Mouse (Mus musculus) cerebellum, postnatal 36 days (tissue): ENCODE measurements around the gene Galk2.

ENCODE experiments used
- DNase-seq, 2 experiments: peaks; one replicate each; pipeline ENCODE4 v3.0.0; 2021 to 2022; ENCODE audit warnings: mixed read lengths in 2 of 2

Gene Galk2

DNA sequence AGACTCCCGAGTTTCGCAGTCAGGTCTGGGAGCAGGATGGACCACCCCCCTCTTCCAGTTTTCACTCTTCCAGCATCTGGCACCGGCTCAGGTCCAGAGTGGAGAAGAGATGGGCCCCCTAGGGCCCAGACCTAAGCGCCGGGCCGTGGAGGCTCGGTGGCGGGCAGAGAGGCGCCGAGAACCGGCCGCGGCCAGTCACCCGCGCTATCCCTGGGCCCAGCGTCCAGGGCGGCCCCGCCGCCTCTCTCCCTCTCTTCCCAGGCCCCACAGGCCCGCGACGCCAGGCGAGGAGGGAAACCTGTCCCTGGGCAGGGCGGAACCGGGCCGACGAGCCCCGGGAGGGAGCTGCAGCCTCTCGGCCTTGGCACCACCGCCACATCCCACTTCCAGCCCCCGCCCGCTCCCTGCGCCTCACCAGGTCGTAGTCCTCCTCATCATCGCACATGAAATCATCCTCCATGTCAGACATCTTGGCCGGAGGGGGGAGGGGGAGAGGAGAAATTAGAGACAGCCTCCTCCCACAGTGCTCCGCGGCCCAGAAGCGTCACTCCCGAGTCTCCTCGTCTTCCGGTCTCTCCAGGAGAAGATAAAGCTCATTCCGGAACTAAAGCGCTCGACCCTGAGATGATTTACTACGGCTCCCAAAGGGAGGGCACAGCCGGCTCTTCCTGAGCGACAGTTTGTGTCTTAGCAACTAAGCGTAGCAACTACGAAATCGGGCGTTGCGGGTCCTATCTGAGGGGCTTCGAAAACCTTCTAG lies at the start of gene Galk2, which contains the start of gene Cops2:
Galk2 (plus strand) TSS at position 589 of the 760 bp plus-strand sequence.
Cops2 (minus strand) TSS at position 619 of the 760 bp plus-strand sequence.
- DNase-seq, result peak; percentile 93 to 94

DNA sequence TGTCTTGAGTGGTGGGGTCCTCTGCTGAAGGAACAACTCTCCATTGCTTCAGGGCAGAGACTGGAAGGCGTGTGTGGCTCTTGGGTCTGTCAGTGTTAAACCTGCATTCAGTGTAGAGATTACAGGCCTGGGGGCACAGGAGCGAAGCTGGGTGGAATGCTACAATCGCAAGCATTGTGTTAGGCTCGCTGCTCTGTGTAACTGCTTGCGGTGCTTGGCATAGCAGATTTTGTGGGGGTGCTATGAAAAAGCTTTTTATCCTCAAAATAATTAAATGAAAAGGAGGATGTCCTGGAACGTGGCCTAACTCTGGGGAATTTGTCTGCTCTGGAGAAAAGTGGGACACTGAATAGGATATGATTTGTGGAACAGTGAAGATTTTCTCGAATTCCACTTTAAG lies 49.4 kb upstream of the Galk2 start:
- DNase-seq, result no peak

DNA sequence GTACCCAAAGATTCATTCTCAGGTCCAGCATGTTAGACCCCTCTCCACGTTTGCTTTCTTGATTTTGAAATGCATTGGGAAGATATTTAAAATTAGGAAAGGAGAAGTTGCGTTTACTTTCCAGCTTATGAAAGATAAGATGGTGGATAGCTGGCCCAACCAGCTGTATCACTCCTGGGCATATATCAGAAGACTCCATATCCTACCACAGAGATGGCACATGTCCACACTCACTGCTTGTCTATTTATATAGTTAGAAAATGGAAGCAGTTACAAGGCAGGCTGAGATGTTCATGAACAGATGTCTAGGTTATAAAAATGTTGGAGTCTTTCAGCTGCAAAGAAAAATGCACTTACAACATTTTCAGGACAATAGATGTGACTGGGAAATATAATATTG lies 47.6 kb upstream of the Galk2 start:
- no peak for DNase-seq

DNA sequence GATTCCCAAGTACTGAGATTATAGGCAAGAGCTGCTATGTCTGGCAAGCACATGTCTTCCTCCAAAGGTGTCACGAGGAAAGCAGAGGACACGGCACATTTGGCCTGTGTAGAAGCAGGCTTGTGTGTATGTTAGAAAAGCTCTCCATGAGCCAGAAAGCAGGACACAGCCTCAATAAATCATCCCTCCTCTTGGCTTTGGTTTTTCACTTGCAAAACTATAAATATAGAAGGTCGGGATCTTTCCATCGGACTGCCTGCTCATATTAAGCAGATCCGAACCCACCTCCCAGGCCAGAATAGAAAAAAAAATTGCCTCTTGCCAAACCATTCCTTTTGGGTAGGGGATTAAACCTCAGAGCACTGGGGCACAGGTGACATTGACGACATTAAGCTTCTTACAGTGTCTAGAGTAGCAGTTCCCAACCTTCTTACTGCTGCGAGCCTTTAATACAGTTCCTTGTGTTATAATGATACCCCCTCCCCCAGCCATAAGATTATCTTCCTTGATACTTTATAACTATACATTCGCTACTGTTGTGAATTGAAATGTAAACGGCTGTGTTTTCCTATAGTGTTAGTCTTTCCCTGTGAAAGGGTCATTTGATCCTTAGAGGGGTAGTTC lies 44.8 kb upstream of the Galk2 start:
- no peak for DNase-seq

DNA sequence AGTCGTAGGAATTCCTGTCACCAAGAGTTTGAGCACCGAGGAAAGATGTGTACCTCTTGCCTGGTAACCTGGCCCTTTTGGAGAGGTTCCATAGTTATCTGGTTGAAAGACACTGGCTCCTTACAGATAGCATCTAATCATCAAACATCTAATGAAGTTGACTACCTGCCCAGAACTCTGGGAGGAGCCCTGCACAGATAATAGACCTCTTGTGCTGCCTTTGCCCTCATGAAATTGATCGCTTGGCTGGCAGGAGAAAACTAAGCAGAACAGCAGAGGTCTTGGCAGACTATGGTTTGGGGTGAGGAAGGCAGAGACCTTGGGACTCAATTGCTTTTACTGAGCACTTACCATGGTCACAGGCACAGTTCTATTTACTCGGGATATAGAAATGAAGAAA lies 38.5 kb upstream of the Galk2 start:
- no peak for DNase-seq

DNA sequence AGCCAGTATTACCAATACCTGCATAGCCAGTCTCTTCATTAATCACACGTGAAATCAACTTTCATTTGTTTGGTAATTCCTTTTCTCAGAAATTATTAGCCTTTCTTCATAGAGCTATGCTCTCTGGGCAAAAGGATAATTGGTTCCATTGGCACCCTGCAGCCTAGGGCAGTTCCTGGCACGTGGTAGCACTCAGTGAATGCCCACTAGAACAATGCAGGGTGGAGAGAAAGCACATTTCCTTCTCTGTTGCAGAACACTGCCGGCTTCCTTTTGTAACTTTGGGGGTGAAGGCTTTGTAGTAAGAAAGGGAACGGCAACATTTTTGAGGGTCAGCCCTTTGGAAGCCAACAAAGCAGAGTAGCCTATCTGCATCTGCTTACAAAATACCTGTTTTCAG lies 32.7 kb upstream of the Galk2 start:
- no peak for DNase-seq

DNA sequence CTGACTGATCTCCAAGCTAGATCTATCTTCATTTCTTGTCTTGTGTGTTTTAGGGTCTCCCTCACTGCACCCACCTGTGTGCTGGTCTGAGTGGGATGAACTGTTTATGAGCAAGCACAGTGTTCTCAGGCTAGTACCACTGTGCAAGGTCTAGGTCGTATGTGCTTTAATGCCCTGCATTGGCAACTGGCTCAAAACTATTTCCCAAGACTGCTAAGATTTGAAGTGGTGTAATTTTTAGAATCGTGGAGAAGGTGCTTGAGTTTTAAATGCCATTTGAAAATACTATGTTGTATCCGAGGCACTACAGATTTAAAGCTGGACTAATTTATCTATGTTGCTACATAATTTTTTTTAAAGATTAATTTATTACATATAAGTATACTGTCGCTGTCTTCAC lies 31.0 kb upstream of the Galk2 start:
- DNase-seq, result no peak

DNA sequence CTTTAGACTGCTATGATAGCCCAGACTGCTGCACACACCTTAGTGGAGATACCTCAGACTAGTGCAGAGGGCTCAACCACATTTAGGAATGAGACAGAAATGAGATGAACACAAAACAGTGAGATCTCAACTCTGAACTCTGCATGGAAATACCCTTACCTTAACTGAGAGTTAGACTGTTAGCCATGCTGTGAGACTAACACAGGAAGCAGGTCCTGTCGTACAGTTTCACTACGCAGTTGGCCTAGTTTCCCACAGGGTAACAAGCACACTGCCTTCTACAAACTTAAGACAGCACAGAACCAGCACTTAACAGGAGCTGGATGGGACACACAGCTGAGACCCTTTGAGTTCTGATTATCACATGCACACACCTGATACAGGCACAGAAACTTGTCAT lies 29.0 kb upstream of the Galk2 start:
- DNase-seq, result no peak

DNA sequence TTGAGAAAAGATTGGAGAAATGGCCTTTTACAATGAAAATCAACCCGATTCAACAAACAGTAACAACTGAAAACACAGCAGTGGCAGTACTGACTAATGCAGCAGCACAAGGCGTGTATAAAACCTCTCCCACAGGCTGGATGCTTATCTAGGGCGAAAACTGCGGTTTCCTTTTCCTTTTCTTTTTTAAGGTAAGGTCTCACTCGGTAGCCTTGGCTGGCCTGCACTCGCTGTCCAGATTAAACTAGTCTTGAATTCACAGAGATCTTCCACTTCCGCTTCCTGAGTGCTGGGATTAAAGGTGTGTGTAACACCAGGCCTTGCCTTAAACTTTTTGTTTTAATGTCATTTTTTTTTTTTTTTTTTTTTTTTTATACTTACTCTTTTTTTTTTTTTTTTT lies 20.8 kb upstream of the Galk2 start:
- DNase-seq, result no peak

DNA sequence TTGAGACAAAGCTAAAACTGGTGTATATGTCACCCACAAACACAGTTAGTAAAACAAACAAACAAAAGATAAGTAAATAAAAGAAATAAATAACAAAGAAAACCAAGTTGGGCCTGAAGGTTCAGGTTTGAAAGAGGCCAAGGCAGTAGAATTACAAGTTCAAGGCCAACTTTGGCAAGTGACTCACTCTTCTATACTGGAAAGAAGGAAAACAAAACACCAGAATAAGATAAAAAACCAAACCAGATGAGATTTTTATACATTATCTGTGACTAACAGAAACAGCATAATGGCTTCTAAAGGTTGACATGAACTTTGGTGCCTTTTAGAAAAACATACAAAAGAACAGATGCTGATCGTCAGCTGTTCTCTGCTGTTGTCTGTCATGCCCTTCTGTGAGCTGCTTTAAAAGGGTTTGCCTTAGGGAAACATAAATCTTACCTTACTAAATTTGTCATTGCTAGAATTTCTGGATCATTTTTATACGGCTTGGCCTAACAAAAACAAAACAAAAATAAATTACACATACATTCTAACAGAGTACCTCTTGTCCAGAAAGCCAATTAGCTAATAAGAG lies 20.1 kb upstream of the Galk2 start:
- no peak for DNase-seq

DNA sequence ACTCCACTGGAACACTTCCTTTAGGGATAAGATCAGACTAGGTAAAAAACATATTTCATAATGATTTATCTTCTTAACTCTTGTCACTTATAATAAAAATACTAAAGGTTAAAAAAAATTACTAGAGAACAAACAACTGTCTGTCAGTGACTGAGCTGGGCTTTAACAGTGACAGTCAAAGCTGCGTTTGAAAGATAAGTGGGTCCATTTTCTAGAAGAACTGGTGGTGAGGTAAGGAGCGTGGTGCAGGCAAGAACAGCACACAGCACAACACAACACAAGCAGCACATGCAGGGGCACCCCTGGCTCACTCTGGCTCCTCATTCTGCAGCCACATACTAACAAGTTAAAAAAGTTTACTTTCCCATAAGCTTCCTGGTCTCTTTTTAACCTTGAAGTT lies 7.7 kb upstream of the Galk2 start:
- DNase-seq, result no peak

DNA sequence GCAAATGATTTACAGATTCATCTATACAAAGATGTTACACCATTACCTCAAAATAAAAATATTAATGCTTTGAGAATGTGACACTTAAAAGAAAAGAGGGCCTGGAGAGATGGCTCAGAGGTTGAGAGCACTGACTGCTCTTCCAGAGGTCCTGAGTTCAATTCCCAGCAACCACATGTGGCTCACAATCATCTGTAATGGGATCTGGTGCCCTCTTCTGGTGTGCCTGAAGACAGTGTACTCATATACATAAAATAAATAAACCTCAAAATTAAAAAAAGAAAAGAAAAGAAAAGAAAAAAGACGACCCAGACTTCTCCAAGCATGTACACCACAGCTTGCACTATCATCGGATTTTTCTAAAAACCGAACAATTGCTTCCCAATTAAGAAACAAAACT lies 1.2 kb upstream of the Galk2 start:
- DNase-seq, result no peak

DNA sequence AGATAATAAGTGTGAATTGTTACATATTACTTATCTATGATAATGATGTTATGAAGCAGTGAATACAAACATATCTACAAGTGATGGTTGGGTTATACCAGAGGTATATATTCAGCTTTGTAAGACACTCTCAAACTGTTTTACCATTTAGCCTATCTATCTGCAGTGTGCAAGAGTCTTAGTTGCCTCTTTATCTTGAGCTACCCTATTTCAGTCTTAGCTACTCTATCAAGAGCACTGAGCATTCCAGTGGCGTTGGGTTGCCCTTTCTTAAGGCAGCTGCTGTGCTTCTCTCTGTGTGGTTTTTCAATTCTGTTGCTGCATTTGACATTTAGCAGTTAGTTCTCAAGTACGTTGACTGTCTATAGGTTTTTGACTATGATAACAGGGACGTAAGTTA lies 4.9 kb downstream of the Galk2 start:
- no peak for DNase-seq

DNA sequence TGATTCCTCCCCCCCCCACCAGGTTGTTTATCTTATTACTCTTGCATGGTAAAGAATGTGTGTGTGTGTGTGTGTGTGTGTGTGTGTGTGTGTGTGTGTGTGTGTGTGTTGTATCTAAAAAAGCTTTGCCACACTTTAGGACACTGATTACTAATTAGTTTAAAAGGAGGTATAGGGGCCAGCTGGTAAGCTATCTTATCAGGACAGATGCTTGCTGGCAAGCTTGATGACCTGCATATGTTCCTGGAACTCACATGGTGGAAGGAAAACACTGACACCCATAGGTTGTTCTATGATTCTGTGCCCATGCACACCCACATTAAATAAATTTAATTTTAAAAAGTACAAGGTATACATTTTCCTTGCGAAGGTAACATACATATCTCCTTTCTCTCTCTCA lies 5.6 kb downstream of the Galk2 start:
- no peak for DNase-seq

DNA sequence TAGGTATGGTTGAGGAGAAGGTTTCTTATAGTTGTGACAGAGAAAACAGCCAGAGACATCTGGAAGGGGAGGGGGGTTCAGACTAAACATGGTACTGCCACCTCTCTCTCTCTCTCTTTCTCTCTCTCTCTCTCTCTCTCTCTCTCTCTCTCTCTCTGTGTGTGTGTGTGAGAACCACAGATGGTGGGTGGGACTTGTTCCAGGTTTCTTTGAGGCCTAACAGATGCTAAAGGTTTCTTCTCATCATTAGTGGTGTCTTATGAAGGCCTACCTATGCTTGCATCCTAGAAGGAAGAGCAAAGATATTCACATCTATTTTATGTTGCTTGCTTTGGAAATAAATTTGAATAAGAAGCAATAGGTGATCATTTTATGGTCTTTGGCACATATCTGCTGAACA lies 6.7 kb downstream of the Galk2 start:
- no peak for DNase-seq

DNA sequence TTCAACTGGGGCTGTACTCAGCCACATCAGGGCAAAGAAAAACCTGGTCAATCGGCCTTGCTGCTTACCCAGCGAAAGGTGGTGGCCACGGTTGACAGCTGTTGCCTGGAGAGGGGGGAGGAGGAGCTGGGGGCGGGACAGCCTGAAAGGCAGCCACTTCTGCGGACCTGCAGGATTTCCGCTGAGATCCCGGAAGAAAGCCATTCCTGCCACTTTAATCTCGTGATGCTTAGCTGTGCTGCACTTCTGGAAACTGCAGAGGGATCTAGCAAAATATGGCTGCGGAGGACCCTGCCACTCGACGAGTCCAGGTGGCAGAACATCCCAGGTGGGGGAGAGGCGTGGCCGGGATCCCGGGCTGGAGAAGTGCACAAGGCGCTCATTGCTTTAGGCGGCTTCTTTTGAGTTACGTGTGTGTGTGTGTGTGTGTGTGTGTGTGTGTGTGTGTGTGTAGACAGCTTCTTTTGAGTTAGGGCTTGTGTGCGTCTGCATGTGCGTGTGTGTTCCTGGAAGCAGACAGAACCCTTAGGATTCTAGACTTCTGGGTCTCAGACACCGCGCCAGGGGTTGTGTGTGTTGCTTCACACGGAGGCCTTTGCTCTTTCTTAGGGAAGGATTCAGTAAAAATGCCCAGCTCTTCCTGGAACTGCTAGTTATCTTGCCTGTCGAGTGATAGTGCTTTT lies 7.3 kb downstream of the Galk2 start:
- DNase-seq, result peak; percentile 40 to 48

DNA sequence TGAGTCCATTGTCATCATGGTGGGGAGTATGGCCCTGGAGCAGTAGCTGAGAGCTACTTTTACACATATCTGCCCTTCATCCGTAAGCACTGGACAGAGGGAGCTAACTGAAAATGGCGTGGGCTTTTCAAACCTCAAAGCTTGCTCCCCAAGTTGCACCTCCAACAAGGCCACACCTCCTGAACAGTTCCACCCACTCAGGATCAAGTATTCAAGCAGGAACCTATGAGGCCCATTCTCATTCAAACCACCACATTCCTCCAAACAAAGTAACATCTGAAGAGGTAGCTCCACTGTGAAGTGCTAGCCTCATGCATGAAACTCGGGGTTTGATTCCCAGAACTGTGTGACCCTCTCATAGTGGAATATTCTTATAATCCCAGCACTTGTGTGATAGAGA lies 9.4 kb downstream of the Galk2 start:
- DNase-seq, result no peak

DNA sequence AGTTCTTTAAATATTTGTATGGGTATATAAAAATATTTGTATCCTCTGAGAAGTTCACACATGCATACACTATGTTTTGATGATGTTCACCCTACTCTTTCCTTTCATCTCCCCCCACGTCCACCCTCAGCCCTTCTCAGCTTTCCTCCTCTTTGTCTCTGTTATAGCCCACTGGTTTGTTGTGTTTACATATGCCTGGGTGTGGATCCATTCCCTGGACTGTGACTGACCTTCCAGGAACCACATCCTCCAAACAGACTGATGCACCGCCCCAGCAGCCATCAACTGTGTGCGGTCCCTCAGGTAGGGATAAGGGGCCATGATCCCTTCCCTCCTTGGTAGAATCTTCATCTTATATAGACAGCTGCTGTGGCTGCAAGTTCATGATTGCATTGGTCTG lies 11.2 kb downstream of the Galk2 start:
- no peak for DNase-seq

DNA sequence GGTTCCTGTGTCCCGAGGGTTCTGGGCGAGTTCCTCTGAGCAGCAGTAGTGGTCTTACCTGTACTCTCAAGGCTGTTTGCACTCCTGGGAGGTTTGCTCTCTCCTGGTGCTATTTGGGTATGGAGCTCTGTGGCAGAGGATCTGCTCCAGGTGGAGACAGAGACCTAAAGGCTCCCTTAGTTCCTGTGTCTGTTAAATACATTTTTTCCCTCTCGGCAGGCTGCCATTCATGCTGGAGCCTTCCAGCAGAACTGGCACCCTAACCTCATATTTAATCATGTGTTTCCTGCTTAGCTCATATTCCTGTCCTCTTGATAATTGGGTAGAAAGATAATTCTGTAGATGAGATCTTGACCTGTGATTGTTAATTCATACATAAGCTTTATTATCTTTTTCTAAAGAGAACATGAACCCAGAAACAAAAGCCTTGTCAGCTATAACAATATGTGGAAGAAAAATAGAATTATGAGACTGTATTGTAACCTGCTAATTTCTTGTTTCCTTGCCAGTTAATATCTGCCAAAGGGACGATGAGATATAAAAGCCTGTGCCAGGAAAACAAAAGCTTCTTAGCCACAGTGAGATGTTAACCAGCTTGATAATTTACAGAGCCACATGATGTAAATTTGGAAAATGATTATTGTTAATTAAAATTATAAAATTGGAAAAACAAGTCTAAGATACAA lies 27.1 kb downstream of the Galk2 start:
- DNase-seq, result peak; percentile 52 to 62

DNA sequence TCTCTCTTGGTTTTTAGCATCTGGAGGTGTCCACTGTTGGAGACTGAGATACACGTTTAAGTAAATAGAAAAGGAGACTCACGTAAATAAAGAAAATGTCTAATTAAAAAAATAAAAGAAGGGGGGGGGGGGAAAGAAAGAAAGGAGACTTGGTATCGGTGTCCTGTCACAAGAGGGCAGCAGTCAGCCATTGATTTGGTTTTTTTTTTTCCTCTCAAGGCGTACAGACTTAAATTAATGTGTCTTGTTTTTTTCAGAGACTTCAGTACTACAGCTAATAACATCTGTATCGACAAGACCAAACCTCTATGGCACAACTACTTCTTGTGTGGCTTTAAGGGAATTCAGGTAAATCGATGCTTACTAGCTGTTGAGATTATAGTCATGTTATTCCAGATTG lies 34.2 kb downstream of the Galk2 start:
- peak in 1 of 2 experiments; percentile 21 for DNase-seq

DNA sequence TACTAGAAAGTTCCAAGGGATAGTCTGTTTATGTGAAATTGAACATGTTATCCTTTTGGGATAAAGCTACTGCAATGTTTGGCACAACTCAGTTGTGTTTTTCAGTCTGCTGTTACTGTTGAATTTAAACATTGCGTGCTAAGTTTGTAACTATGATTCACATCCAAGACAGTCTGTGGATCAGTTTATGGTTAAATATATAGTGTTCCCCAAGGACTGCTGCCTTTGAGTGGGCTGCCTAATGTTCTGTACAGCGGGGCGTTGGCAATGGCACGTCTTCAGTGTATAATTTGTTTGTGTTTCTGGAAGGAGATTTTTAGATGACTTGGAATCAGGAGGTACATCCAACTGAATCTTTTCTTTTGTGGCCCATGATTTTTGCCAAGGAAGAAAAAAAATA lies 36.2 kb downstream of the Galk2 start:
- DNase-seq, result no peak

DNA sequence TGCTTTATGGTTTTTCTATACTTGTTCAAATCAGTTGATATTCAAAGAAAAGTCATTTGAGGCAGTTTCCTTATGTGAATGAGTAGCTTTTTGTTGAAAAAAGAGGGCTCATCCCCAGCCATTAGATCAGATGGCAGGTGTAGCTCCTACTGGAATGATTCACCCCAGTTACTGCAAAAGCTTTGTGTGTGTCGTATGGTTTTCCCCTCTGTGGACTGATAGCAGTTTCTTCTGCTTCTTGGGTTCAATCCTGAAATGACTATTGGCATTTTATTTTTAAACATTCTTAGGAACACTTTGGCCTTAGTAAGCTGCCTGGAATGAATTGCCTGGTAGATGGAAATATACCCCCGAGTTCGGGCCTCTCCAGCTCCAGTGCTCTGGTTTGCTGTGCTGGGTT lies 37.4 kb downstream of the Galk2 start:
- DNase-seq, result no peak

DNA sequence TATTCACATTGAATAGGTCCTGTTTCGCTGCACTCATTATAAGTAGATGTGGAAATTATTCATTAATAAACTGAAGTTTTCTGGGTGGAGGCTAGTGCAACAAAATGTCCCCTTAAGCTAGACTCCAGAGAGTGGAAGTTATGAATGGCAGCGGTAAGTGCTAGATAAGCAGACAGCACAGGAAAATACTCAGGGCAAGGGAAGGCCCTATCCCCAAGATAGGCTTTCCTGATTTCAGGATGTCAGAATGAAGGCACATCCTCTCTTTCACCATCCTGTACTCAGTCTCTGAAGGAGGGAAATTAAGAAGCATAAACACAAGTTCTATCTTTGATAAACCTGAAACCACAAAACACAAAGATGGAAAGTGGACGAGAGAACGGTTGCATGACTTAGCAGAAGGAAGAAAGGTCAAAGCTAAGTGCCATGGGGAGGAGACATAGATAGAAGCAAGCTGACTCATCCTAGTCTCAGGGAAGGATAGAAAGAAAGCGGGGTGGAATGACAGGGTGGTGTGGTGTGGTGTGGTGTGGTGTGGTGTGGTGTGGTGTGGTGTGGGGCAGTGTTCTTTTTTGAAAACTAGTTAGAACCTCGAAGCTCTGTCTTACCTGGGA lies 42.0 kb downstream of the Galk2 start:
- DNase-seq, result no peak
